Mouse (Mus musculus): ENCODE measurements around the gene Cyba.

Gene Cyba

GRCm38 (mm10) chr8:122451161-122451703, 18.5 kb upstream of the Cyba start:
- no peak for DNase-seq (ENCODE audit: low spot score)

- DNase-seq (ENCODE audit: low spot score) = no peak
Observed at GRCm38 (mm10) chr8:122445203-122445602, 12.5 kb upstream of the Cyba start.

- peak; percentile 76 for DNase-seq (ENCODE audit: low spot score)
Observed at GRCm38 (mm10) chr8:122444058-122444748, 11.5 kb upstream of the Cyba start.

GRCm38 (mm10) chr8:122443262-122444006, 10.7 kb upstream of the Cyba start, which contains the start of gene Mvd:
Mvd (minus strand) TSS chr8:122443422.
- peak; percentile 99 for DNase-seq (ENCODE audit: low spot score)

GRCm38 (mm10) chr8:122442781-122443180, 10.1 kb upstream of the Cyba start:
- peak; percentile 51 for DNase-seq (ENCODE audit: low spot score)

- DNase-seq (ENCODE audit: low spot score) = no peak
Observed at GRCm38 (mm10) chr8:122442356-122442755, 9.6 kb upstream of the Cyba start.

- no peak for DNase-seq (ENCODE audit: low spot score)
Observed at GRCm38 (mm10) chr8:122441326-122441725, 8.6 kb upstream of the Cyba start.

- DNase-seq (ENCODE audit: low spot score) = no peak
Observed at GRCm38 (mm10) chr8:122439336-122439735, 6.6 kb upstream of the Cyba start.

- DNase-seq (ENCODE audit: low spot score) = no peak
Observed at GRCm38 (mm10) chr8:122437708-122438331, 5.1 kb upstream of the Cyba start.

- no peak for DNase-seq (ENCODE audit: low spot score)
Observed at GRCm38 (mm10) chr8:122436586-122437125, 3.9 kb upstream of the Cyba start.

GRCm38 (mm10) chr8:122436146-122436545, 3.4 kb upstream of the Cyba start:
- DNase-seq (ENCODE audit: low spot score) = no peak

- no peak for DNase-seq (ENCODE audit: low spot score)
Observed at GRCm38 (mm10) chr8:122435375-122435774, 2.6 kb upstream of the Cyba start.

GRCm38 (mm10) chr8:122433269-122433905, 657 bp upstream of the Cyba start:
- peak; percentile 24 for DNase-seq (ENCODE audit: low spot score)

GRCm38 (mm10) chr8:122431694-122432442, 862 bp downstream of the Cyba start:
- no peak for DNase-seq (ENCODE audit: low spot score)

- DNase-seq (ENCODE audit: low spot score) = no peak
Observed at GRCm38 (mm10) chr8:122430646-122431045, 2.1 kb downstream of the Cyba start.

GRCm38 (mm10) chr8:122430058-122430636, 2.6 kb downstream of the Cyba start:
- no peak for DNase-seq (ENCODE audit: low spot score)

- DNase-seq (ENCODE audit: low spot score) = no peak
Observed at GRCm38 (mm10) chr8:122428163-122428562, 4.6 kb downstream of the Cyba start.

GRCm38 (mm10) chr8:122427607-122428006, 5.1 kb downstream of the Cyba start:
- no peak for DNase-seq (ENCODE audit: low spot score)

- DNase-seq (ENCODE audit: low spot score) = no peak
Observed at GRCm38 (mm10) chr8:122426145-122426544, 6.6 kb downstream of the Cyba start.

GRCm38 (mm10) chr8:122423659-122424058, 9.1 kb downstream of the Cyba start:
- no peak for DNase-seq (ENCODE audit: low spot score)

- DNase-seq (ENCODE audit: low spot score) = no peak
Observed at GRCm38 (mm10) chr8:122423217-122423616, 9.5 kb downstream of the Cyba start.
